Mouse (Mus musculus): ENCODE data around the gene Osbpl7. TPM values are rescaled to one million over a fixed set of nuclear protein-coding genes. Genes with fewer than 3 reads are reported as not detected.

Osbpl7 gene
- polyA plus RNA-seq, 1 experiment from 2014 or later = 9.1 TPM

DNA sequence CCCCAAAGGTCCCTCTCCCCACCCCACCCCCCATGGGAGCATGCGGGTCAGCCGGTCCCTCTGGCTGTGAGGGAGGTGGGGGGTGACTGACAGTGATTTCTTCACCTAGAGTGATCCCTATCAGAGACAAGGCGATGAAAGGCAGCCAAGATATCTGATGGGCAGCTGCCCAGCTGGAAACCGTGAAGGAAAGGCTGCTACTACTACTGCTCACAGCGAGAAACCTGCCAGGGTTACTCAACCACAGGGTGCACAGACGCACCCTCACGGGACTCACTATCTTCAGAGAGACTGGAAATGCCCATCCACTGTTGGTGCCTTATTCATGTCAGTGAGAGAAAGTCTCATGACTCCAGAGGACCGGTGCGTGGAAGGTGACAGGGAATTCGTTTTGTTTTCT, 25.5 kb upstream of the Osbpl7 start:
- 55% methylated on average over 10 of the region's 10 CpGs for WGBS
- H3K27ac ChIP-seq = no peak overlapping the region

DNA sequence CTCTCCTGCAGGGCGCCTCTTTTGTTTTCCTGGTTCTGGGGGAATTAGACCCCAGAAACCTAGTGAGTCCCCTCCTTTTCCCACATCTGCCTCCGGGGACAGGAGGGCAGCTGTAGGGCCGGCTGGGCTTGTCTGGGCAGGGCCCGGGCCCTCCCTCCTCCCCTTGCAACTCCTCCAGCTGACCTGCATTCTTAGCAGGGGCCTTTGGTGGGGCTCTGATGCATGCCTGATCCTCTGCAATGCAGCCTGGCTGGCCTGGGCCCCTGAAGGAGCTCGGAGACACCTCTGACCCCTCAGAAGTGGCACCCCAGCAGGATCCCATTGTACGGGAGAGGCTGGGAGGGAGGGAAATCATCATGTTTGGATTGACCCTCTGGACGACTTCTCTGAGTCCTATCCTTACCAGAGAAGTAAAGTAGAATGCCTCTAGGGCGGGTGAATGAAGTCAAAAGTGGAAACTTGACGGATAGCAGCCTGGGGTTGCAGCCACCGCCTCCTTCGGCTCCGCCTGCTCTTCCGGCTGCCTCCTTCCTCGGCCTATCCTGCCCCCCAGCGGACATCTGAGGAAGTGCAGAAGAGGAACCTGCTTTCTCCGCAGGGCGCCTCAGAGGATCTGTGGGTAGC, 24.6 kb upstream of the Osbpl7 start:
- Histone ChIP-seq H3K4me1 (replicated peaks) (peaks cover 32% of the 10 kb centered on the region), H3K27me3 (replicated peaks) (peaks cover 35% of the 10 kb centered on the region), H3K4me3 (replicated peaks) (peak overlapping the region; percentile 26), H3K9ac (peak overlapping the region; percentile 43), H3K9me3 (no peaks in the 10 kb centered on the region), H3K4me2 (replicated peaks) (peak overlapping the region; percentile 63), H3K27ac (peak overlapping the region; percentile 74), H3K36me3 (no peaks in the 10 kb centered on the region)
- WGBS = 5% methylated on average over 17 of the region's 17 CpGs
- ATAC-seq = peak; percentile 41

More for the DNA sequence above, 25.5 kb upstream of the Osbpl7 start:
- H3K9me3 ChIP-seq = no peaks in the 10 kb centered on the region
- no peak overlapping the region for H3K4me3 ChIP-seq (replicated peaks)
- H3K4me2 ChIP-seq (replicated peaks) = no peak overlapping the region
- ATAC-seq = no peak
- H3K4me1 ChIP-seq (replicated peaks) = peaks cover 24% of the 10 kb centered on the region
- no peaks in the 10 kb centered on the region for H3K36me3 ChIP-seq
- peaks cover 43% of the 10 kb centered on the region for H3K27me3 ChIP-seq (replicated peaks)
- no peak overlapping the region for H3K9ac ChIP-seq

DNA sequence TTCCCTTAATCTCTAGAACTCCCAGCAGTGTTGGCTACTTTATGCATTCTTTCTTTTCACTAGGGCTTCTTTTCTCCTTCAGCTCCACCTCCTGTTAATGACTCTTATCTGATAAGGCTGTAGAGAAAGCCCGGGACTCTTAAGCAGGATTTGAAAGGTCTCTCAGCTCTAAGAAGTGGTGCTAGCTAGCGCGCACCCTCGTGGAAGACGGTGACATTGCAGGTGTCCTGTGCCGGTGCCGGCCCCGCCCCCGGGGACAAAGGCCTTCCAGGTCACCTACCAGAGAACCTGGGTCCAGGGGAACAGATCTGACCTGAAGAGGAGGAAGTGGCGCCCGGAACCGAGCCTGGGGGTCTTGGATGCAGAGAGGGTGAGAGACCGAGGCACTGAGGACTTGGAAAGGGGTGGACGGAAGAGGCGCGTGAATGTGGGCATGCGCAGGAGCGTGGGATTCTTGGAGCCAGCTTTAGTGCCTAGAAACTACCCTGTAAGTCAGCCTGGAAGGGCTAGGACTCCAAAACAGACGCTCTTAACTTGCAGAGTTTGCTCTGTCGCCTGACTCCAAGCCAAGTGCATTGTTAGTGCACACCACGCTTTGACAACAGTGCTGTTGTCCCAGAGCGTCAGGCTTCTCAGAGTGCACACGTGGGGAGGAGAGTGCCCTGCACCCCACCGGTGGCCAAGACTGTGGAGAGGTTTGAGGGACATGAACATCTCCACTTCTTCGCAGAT, 20.6 kb upstream of the Osbpl7 start, which contains the start of gene Scrn2:
Scrn2 (plus strand) TSS at position 253 of the 732 bp plus-strand sequence.
- H3K4me3 ChIP-seq (replicated peaks) = peak within 1 kb of the TSS; percentile 68
- peaks cover 3% of the 10 kb centered on the region; the same call in 1 of the 2 replicates for H3K36me3 ChIP-seq
- 2% methylated on average over 25 of the region's 25 CpGs for WGBS
- peaks cover 17% of the 10 kb centered on the region for H3K4me1 ChIP-seq (replicated peaks)
- no peaks in the 10 kb centered on the region for H3K27me3 ChIP-seq (replicated peaks)
- H3K9me3 ChIP-seq = no peaks in the 10 kb centered on the region
- peak within 1 kb of the TSS; percentile 71 for H3K27ac ChIP-seq
- H3K9ac ChIP-seq = peak within 1 kb of the TSS; percentile 71
- peak; percentile 86 for ATAC-seq
- peak within 1 kb of the TSS; percentile 89 for H3K4me2 ChIP-seq (replicated peaks)

DNA sequence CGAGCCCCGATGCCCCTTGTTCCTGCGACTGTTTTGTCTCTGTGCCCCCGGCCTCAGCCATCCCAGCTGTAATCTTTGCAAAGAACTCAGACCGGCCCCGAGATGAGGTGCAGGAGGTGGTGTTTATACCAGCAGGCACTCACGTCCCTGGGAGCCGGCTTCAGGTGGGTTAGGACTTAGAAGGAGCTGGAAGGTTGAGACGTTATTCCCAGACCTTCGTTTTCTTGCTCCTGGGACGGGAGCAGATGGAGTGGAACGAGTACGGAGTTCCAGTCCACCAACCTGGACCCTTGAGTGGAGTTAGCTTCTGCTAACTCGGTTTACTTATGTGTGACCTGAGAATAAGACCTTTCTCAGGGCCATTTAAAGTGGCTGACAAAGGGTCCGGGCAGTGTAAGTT, 20.0 kb upstream of the Osbpl7 start:
- ATAC-seq = peak; percentile 12
- WGBS = 16% methylated on average over 15 of the region's 15 CpGs
- Histone ChIP-seq H3K27ac (peak overlapping the region; percentile 71; the same call in 1 of the 2 replicates), H3K4me2 (replicated peaks) (peak overlapping the region; percentile 89), H3K9me3 (no peaks in the 10 kb centered on the region), H3K4me1 (replicated peaks) (peaks cover 15% of the 10 kb centered on the region), H3K36me3 (peaks cover 3% of the 10 kb centered on the region; the same call in 1 of the 2 replicates), H3K27me3 (replicated peaks) (no peaks in the 10 kb centered on the region), H3K9ac (peak overlapping the region; percentile 71), H3K4me3 (replicated peaks) (peak overlapping the region; percentile 68)

DNA sequence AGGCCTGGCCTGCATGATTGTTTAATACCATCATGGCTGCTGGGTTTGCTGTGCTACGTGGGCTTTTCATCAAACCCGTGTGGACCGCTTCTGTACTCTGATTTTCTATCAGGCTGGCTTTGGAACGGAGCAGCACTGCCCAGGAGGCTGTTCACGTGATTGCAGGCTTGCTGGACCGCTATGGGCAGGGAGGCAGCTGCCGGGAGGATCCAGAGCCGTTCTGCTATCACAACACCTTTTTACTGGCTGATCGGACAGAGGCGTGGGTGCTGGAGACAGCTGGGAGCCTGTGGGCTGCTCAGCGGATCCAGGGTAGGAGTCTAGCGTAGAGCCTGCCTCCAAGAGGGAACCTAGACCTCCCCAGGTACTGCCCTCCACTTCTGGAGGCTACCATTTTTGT, 18.5 kb upstream of the Osbpl7 start:
- H3K9me3 ChIP-seq = no peaks in the 10 kb centered on the region
- H3K27me3 ChIP-seq (replicated peaks) = no peaks in the 10 kb centered on the region
- H3K4me1 ChIP-seq (replicated peaks) = peaks cover 9% of the 10 kb centered on the region
- ATAC-seq = no peak
- peaks cover 3% of the 10 kb centered on the region; the same call in 1 of the 2 replicates for H3K36me3 ChIP-seq
- no peak overlapping the region for H3K4me3 ChIP-seq (replicated peaks)
- H3K27ac ChIP-seq = no peak overlapping the region
- H3K9ac ChIP-seq = no peak overlapping the region
- no peak overlapping the region for H3K4me2 ChIP-seq (replicated peaks)
- 77% methylated on average over 12 of the region's 12 CpGs for WGBS

DNA sequence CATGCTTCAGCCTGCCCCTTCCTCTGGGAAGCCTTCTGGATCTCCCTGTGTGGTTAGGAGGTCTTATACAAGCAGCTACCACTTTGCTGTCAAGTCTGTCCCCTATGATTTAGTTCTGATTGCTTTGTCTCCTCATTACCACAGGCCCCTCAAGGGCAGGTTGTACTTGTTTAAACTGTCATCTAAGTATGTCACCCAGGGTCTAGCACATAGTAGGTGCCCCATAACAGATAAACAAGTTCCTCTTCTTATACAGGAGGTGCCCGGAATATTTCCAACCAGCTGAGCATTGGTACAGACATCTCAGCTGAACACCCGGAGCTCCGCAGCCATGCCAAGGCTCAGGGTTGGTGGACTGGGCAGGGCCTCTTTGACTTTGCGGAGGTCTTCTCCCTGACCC, 17.9 kb upstream of the Osbpl7 start:
- WGBS = 90% methylated on average over 4 of the region's 4 CpGs
- ATAC-seq = no peak
- peaks cover 9% of the 10 kb centered on the region for H3K4me1 ChIP-seq (replicated peaks)

DNA sequence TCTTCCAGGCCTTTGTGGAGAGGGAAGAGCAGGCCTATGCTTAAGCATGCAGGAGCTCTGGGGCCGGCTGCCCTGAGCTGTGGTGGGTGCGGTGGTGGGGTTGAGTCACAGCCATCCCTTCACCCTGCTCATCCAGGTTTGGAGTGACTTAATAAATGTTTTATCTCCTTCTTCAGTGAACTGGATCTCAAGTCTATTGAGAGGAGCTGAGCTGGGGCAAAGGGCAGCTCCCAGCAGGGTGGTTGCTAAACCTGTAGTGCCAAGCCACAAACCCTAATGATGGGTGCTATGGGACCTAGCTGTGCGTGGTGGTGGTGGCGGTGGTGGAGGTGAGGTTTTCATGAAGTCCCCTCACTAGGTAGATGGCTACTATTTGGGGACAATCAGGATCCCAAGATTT, 16.6 kb upstream of the Osbpl7 start:
- peaks cover 9% of the 10 kb centered on the region for H3K4me1 ChIP-seq (replicated peaks)
- no peak for ATAC-seq
- no peak overlapping the region for H3K27ac ChIP-seq
- no peak overlapping the region for H3K4me2 ChIP-seq (replicated peaks)
- H3K9me3 ChIP-seq = no peaks in the 10 kb centered on the region
- WGBS = 85% methylated on average over 4 of the region's 4 CpGs
- H3K4me3 ChIP-seq (replicated peaks) = no peak overlapping the region
- no peaks in the 10 kb centered on the region for H3K27me3 ChIP-seq (replicated peaks)
- no peak overlapping the region for H3K9ac ChIP-seq
- H3K36me3 ChIP-seq = peaks cover 3% of the 10 kb centered on the region; the same call in 1 of the 2 replicates

More for the DNA sequence above, 17.9 kb upstream of the Osbpl7 start:
- no peak overlapping the region for H3K9ac ChIP-seq
- H3K36me3 ChIP-seq = peaks cover 3% of the 10 kb centered on the region; the same call in 1 of the 2 replicates
- H3K27ac ChIP-seq = no peak overlapping the region
- H3K9me3 ChIP-seq = no peaks in the 10 kb centered on the region
- H3K27me3 ChIP-seq (replicated peaks) = no peaks in the 10 kb centered on the region
- H3K4me2 ChIP-seq (replicated peaks) = no peak overlapping the region
- no peak overlapping the region for H3K4me3 ChIP-seq (replicated peaks)

DNA sequence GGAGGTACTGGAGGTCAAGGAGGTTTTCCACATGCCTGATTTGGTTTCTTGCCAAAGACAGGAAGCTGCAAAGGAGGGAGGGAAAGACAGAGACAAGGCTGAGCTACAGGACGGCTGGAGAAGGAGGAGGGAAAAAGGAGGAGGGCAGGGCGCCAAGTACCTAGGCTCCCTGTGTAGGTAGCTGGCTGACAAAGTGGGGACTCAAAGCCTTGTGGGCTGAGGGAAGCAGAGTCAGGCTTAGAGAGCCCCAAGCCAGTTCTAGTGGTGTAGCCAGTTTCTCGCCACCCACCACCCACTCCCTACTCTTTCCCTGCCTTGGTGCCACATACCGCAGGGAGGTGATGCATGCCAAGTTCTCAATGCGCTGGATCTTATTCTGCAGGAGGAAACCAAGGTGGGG, 14.3 kb upstream of the Osbpl7 start:
- no peak overlapping the region for H3K27ac ChIP-seq
- no peaks in the 10 kb centered on the region for H3K9me3 ChIP-seq
- 79% methylated on average over 5 of the region's 5 CpGs for WGBS
- H3K27me3 ChIP-seq (replicated peaks) = no peaks in the 10 kb centered on the region
- H3K9ac ChIP-seq = no peak overlapping the region
- ATAC-seq = no peak
- H3K4me3 ChIP-seq (replicated peaks) = no peak overlapping the region
- H3K36me3 ChIP-seq = peaks cover 3% of the 10 kb centered on the region; the same call in 1 of the 2 replicates
- H3K4me2 ChIP-seq (replicated peaks) = no peak overlapping the region
- H3K4me1 ChIP-seq (replicated peaks) = peaks cover 2% of the 10 kb centered on the region; the same call in 1 of the 2 replicates

DNA sequence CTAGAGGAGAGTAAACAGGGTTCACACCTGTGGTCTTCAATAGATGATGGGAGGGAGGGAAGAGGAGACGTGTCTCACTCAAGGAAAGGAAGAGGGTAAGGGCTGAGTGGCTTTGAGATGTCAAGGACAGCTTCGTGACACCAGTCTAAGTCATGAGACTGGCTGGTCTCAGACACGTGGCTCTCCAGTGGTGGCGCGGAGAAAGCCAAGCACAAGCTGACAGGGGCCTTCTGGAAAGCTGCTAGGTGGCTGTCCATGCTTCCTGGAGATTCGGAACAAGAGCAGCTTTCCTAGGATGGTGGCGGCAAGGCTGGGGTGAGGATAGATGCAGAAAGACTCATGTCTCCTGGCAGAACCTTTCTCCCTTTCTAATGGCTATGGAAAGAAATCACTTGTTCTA, 11.5 kb upstream of the Osbpl7 start:
- H3K27me3 ChIP-seq (replicated peaks) = no peaks in the 10 kb centered on the region
- no peaks in the 10 kb centered on the region for H3K9me3 ChIP-seq
- WGBS = 65% methylated on average over 7 of the region's 7 CpGs
- no peak for ATAC-seq
- no peak overlapping the region for H3K27ac ChIP-seq
- no peak overlapping the region for H3K4me2 ChIP-seq (replicated peaks)
- H3K4me3 ChIP-seq (replicated peaks) = no peak overlapping the region
- H3K9ac ChIP-seq = no peak overlapping the region
- H3K36me3 ChIP-seq = no peaks in the 10 kb centered on the region
- peaks cover 8% of the 10 kb centered on the region for H3K4me1 ChIP-seq (replicated peaks)

DNA sequence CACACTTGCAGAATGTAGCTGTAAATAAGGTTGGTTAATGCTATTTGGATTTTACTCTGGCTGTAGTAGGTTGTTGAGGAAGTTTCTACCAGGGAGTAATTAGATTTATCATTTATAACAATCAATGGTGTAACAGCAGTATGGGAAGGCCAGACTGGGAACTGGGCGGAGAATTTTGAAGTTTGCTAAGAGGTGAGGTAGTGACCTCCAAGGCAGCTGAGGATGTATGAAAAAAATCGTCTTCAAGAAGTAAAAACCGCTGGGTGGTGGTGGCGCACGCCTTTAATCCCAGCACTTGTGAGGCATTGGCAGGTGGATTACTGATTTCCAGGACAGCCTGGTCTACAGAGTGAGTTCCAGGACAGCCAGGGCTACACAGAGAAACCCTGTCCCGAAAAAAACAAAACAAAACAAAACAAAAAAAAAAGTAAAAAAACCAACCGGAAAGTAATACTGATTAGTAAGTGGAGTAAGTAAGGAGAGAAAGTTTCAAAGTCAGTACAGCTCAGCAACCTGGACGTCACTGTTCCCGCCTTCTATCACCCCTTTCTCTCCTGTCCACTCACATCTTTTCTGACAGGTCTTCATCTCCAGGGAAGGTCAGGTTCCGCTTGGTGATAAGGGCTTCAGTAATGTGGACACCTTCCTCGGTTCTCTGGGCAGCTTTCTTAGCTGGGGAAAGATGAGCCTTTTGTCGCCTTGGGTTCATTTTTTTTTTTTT, 10.0 kb upstream of the Osbpl7 start:
- Histone ChIP-seq H3K4me2 (replicated peaks) (peak overlapping the region; percentile 90), H3K9me3 (no peaks in the 10 kb centered on the region), H3K4me1 (replicated peaks) (peaks cover 8% of the 10 kb centered on the region), H3K9ac (no peak overlapping the region), H3K27ac (no peak overlapping the region), H3K36me3 (peaks cover 4% of the 10 kb centered on the region; the same call in 1 of the 2 replicates), H3K4me3 (replicated peaks) (peak overlapping the region; percentile 63), H3K27me3 (replicated peaks) (no peaks in the 10 kb centered on the region)
- 42% methylated on average over 12 of the region's 12 CpGs for WGBS
- no peak for ATAC-seq

DNA sequence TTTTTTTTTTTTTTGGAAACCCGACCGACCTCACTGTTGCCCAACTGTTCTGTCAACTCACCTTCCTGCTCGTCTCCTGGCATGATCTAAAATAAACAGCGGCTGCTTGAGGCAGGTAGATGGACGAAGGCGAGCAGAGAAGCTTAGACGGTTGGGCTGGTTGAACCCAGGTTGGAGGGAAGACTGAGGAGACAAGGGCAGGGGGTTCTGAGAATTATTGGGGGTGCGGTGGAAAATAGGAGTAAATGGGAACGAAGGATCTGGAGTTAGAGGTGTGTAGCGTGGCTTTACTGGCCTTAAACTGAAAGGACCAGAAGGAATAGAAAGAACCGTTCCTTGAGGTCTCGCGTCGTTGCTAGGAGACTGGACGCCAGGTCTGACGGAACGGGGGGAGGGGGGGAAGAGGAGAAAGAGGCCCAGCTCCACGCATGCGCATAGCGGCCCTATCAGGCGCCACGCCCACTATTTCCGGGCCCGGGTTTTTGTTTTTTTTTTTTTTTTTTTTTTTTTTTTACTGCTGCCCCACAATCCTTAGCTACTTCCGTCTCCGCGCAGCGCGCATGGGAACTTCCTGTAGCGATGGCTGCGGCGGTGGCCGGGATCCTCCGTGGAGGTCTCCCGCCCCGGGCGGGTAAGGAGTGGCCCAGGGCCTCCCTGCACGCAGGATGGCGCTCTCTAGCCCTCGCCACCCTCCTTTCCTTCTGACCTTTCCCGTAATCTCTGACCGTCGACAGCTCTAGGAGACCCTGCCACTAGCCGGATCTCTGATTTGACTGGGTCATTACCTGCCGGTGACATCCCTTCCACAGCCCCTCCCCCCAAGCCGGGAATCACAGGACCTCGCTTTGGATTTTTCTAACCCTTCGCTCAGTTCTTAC, 9.2 kb upstream of the Osbpl7 start, which contains the start of the genes Lrrc46 and Mrpl10:
Lrrc46 (minus strand) TSS at position 386 of the 878 bp plus-strand sequence.
Mrpl10 (plus strand) TSS at position 539 of the 878 bp plus-strand sequence.
- ATAC-seq = peak; percentile 96
- under 1% methylated on average over 48 of the region's 48 CpGs for WGBS
- Histone ChIP-seq H3K27ac (peak within 1 kb of the TSS; percentile 49), H3K36me3 (peaks cover 4% of the 10 kb centered on the region; the same call in 1 of the 2 replicates), H3K9me3 (no peaks in the 10 kb centered on the region), H3K4me3 (replicated peaks) (peak within 1 kb of the TSS; percentile 63), H3K27me3 (replicated peaks) (no peaks in the 10 kb centered on the region), H3K4me2 (replicated peaks) (peak within 1 kb of the TSS; percentile 90), H3K9ac (peak within 1 kb of the TSS; percentile 82), H3K4me1 (replicated peaks) (peaks cover 8% of the 10 kb centered on the region)

Data from intestine, embryonic 15.5 days (tissue).